Mouse (Mus musculus) CD4-positive helper T cell, adult 2 months (primary cell): ENCODE data around the gene Dchs1.
"Not testable (repeated sequence)": the region's sequence is repeated elsewhere in the genome, so short reads cannot be mapped to it uniquely, and the experiment has no call there.

Source experiments
- DNase-seq: peaks from one replicate; pipeline ENCODE4 v3.0.0-alpha.2; 2012; ENCODE audit warnings: low read depth, missing footprints, low spot score

Dchs1 gene

DNA sequence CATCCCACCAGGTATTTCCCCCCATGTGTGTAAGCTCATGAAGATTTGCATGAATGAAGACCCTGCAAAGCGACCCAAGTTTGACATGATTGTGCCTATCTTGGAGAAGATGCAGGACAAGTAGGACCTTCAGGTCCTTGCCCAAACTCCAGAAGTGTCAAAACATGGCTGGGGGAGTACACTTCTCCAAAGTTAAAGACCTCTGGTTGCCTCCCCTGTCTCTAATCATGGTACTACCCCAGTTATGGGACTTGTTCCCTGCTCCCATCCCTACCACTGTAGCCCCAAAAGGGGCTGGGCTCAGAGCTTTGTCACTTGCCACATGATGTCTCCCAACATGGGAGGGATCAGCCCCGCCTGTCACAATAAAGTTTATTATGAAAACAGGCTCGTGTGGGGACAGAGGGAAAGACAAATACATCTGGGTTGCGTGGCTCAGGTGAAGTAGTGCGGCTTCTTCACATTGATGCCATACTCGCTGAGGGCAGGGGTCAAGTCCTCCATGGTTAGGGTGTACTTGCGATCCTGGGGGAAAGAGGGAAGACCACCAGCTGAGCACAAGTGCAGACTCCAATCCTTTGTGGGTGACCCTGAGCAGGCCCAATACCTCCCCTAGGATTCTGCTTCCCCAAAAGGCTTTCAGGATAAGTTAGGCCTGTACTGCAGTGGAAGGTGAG is 44.8 kb downstream of the Dchs1 start:
- DNase-seq: not testable (repeated sequence)

- DNase-seq: no peak
These were observed 45.5 kb downstream of the Dchs1 start for GRCm38 (mm10) chr7:105741978-105742377.

- DNase-seq: no peak
These were observed 46.6 kb downstream of the Dchs1 start for GRCm38 (mm10) chr7:105740851-105741250.

DNA sequence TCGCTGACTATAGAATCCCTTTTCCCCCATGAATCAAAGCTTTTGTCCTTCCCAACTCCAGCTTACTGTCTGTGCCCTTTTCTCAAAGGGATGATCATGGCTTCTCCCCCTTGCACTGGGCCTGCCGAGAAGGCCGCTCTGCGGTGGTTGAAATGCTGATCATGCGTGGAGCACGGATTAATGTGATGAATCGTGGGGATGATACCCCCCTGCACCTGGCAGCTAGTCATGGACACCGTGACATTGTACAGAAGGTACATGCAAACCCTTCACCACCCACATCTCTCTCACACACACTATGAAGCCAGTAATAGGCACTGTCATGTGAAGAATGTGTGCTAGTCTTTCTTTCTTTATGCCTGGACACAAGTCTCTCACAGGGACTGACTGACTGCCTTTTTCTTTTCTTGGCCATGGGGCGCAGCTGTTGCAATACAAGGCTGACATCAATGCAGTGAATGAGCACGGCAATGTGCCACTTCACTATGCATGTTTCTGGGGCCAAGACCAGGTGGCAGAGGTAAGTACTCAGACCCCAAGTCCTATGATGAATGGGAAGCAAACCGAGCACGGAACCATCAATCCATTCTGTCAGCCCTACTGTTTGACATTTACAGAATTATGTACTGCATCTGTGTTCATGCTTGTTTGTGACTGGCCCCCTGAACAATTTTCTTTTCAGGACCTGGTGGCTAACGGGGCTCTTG is 47.2 kb downstream of the Dchs1 start:
- DNase-seq: no peak

GRCm38 (mm10) chr7:105738948-105739347 is 48.5 kb downstream of the Dchs1 start:
- peak; percentile 17 for DNase-seq

DNA sequence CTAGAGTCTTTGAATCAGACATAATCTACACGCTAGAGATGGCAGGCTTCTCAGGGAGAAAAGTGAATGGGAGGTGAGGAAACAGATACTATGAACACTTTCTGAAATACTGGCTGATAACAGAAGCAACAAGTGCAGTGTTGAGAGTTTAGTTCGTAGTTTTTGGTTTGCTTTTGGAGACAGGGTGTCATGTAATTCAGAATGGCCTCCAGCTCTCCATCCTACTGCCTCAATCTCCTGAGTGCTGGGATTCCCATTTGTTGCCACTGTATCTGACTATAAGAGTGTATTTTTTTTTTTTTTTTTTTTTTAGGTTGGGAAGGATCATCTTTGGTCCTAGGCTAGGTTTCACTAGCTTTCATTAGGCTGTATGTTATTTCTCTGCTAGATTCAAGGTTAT is 49.2 kb downstream of the Dchs1 start:
- DNase-seq: no peak

DNA sequence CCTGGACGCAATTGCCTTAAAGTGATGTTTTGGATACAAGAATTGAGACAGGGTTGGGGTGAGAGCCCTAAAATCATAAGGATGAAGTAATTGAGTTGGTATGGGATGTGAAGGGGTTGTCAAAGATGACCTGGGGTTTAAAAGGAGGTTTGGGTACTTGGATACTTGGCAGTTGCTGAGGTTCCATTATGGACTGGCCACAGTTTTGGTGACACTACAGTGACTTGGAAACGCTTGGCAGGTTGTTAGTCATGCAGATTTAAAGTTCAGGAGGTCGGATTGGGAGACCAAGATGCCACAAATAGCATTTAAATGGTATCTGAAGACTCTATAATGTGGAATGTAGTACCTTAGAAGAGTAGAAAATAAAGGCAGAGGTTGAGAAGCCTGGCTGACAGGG is 49.8 kb downstream of the Dchs1 start:
- DNase-seq: no peak

- DNase-seq: peak; percentile 54
These were observed 50.4 kb downstream of the Dchs1 start, which contains the start of gene Rrp8 for GRCm38 (mm10) chr7:105736911-105737521. TSS of gene Rrp8 (minus strand) at chr7:105737385.

GRCm38 (mm10) chr7:105736264-105736901 is 51.1 kb downstream of the Dchs1 start, which contains the start of gene Ilk:
TSS of gene Ilk (plus strand) at chr7:105736592.
- peak; percentile 90 for DNase-seq

- DNase-seq: peak; percentile 19
These were observed 52.0 kb downstream of the Dchs1 start for GRCm38 (mm10) chr7:105735464-105735863.

GRCm38 (mm10) chr7:105734826-105735225 is 52.6 kb downstream of the Dchs1 start:
- no peak for DNase-seq

DNA sequence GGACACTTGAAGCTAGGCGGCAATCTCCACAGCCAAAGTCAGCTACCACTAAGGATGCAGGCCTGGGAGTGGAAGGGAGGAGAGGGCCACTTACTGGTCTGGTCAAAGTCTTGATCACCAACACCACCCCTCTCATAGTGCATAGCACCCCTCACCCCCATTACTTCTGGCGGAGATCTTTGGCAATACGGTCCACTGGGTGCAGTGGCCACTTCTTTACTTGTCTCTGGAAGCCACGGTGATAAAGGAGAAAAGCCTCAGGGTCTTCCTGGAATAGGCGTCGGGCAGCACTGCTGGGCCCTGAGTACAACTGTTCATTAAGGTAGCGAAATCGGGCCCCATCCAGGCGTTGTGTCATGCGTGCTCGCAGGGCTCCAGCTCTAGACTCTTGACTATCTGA is 53.6 kb downstream of the Dchs1 start:
- no peak for DNase-seq

GRCm38 (mm10) chr7:105728701-105729428 is 58.6 kb downstream of the Dchs1 start:
- DNase-seq: no peak

DNA sequence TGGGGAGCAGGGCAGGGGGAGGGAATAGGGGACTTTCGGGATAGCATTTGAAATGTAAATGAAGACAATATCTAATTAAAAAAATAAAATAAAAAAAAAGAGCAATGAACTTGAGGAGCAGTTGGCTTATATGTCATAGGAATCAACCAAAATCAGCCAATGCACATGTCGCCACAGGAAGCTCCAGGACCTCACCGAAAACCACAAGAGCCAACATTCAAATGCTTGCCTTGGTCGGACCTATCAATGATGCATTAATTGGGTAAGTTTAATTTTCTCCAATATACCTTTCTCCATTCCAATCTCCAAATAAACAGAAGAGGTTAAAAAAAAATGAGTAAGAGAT is 60.5 kb downstream of the Dchs1 start:
- DNase-seq: no peak

DNA sequence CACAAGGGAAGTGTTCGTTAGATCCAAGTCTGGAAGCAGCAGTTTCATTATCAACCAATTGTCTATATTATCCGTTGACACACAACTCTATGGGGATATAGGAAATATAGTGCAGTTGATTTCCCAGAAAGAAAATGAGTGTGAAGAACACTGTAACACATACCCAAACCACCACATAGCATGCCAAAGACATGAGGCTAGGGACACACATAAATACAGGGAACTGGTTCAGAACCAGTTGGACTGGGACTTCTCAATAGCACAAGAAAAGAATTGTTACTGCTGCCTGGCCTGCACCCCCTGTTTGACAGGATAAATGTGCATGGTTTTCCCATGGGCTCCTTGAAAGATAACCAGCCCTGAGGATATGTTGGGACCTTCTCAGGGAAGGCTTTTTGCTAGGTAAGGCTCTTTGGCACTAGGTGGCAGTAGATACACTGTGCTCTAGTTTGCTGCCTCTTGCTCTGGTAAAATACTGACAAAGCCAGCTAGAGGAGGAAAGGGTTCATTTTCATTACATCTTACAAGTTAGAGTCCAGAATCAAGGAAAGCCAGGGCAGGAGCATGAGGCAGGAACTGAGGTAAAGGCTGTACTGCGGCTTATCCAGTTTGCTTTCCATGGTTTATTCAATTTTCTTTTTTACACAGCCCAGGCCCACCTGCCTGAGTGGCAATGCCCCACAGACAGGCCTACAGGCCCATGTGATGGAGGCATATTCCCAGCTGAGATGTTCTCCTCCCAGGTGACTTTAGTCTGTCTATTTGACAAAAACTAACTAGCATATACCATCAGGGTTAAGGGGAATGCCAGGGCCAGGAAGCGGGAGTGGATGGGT is 61.1 kb downstream of the Dchs1 start:
- DNase-seq: peak; percentile 67

DNA sequence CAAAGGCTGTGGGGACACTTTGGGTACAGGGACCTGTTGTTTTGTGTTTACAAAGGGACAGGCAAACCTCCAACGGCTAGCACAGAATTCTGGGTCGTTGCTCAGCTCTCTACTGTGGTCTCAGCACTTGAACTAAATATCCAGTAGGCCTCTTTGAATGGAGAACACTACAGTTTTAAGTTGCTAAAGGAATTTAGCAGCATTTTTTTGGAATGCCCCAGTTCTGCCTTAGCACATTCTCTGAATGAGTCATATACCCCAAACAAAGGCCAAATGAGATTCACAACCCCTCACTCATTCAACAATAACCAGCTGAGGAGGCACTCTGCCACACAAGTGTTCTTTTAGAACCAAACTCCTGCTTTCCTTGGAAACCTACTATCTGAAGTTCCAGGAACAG is 65.5 kb downstream of the Dchs1 start:
- DNase-seq: no peak

- peak; percentile 16 for DNase-seq
These were observed 72.1 kb downstream of the Dchs1 start for GRCm38 (mm10) chr7:105715366-105715765.

GRCm38 (mm10) chr7:105708733-105709132 is 78.7 kb downstream of the Dchs1 start:
- no peak for DNase-seq

DNA sequence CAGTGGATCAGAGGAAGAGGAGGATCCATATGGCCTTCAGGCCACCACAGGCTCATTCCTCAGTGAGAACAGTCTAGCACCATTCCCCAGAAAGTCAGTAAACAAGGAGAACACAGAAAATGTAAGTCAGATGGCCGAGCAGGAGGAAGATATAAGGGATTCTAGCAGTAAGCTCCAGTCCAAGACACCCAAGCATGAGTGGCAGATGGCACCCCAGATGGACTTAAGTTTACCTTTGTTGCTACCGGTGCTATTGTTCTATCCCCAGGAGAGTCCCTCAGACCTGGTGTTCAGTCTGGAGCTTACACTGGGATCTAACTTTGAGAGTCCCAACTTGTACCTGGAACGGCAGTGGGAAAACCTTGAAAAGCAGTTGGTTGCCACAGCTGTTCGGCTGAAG is 83.6 kb downstream of the Dchs1 start:
- no peak for DNase-seq

DNA sequence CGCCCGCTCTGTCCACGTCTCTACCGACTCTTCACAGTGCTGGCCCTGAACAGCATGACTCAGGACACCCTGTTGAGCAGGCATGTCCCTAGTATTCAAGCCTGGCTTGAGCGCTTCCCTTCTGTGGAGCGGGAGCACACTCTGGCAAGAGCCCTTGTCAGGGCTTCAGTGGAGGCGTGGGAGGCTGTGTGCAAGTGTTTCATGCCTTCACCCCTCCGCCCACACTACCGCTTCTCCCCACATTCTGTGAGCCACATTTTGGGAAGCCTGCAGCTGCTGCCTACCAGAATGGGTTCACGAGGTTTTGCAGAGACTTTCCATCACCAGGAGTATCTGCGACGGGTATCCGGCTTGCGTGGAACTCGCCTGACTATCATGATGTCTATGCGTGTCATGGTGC is 84.3 kb downstream of the Dchs1 start:
- no peak for DNase-seq
